Mouse (Mus musculus) embryonic stem cell, embryonic (primary cell): ENCODE data around the gene Gramd4.

ENCODE experiments used
- CTCF ChIA-PET, 4 experiments: fragments of 300-600 bp in 2 of 4; fragments of 350-600 bp in 2 of 4; sonication (Branson Sonifier 250); formaldehyde crosslinking; loops; one replicate each; lab custom pipeline; 2022; ENCODE audit warnings: inconsistent platforms in 2 of 4; lab: Charles Lee
- POLR2A ChIA-PET, 4 experiments: fragments of 300-600 bp in 2 of 4; fragments of 350-600 bp in 2 of 4; sonication (Branson Sonifier 250); formaldehyde crosslinking; loops; one replicate each; lab custom pipeline; 2022; ENCODE audit warnings: antibody characterized with exemption in 4 of 4, inconsistent platforms in 1 of 4; lab: Charles Lee

The Gramd4 gene

GRCm38 (mm10) chr15:86059835-86060380 lies 2.4 kb downstream of the Gramd4 start:
- ChIA-PET CTCF (interaction anchor here in 1 of 4 experiments (0.6 to 1.3 kb wide), 2 partner anchors 80 to 783 kb away, joined by 4 to 8 read pairs; no protein-coding TSS in a partner anchor), POLR2A (interaction anchor here in 1 of 4 experiments (0.7 to 1.4 kb wide), 2 partner anchors 12 to 80 kb away, joined by 3 to 7 read pairs; no protein-coding TSS in a partner anchor)

DNA sequence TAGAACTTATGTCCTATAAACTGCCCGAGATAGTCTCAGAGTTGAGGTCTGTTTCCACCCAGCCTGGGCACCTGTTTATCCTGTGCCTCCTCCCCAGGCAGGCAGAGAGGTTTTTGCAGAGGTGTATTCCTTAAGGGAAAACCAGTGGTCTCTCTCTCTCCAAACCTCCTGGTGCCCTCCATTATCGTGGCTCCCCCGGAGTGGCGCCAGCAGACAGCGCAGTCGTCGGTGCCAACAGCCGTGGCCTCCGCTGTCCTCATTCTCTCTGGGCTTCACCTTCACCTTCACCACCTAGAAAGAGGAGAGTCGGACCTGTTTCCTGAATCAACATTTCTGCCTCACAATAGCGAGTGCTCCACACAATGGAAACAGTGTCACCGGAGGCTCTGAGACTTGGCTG lies 3.1 kb downstream of the Gramd4 start:
- ChIA-PET CTCF (interaction anchor here in 1 of 4 experiments (0.8 to 1.8 kb wide), 2 partner anchors 27 to 126 kb away, joined by 3 to 5 read pairs; no protein-coding TSS in a partner anchor), POLR2A (interaction anchor here in 1 of 4 experiments (1.0 to 2.0 kb wide), 2 partner anchors 15 to 154 kb away, joined by 5 read pairs; partner anchors contain the start of gene Tbc1d22a)

GRCm38 (mm10) chr15:86061221-86061620 lies 3.7 kb downstream of the Gramd4 start:
- CTCF ChIA-PET = interaction anchor here in 1 of 4 experiments (0.8 to 1.8 kb wide), 2 partner anchors 26 to 126 kb away, joined by 3 to 5 read pairs; no protein-coding TSS in a partner anchor
- POLR2A ChIA-PET = interaction anchor here in 3 of 4 experiments (0.8 to 2.0 kb wide), 6 partner anchors 14 to 153 kb away, joined by 3 to 5 read pairs (median 3); partner anchors contain the start of gene Tbc1d22a (in 1 of the 3)

GRCm38 (mm10) chr15:86061848-86062481 lies 4.5 kb downstream of the Gramd4 start:
- POLR2A ChIA-PET = interaction anchor here in 3 of 4 experiments (0.6 to 2.0 kb wide), 8 partner anchors 13 to 250 kb away, joined by 3 to 5 read pairs (median 3); partner anchors contain the start of genes Cdpf1 (in 1 of the 3) and Tbc1d22a (in 1 of the 3)
- CTCF ChIA-PET = interaction anchor here in 1 of 4 experiments (1.8 kb wide), 1 partner anchor 125 kb away, joined by 5 read pairs; no protein-coding TSS in a partner anchor

DNA sequence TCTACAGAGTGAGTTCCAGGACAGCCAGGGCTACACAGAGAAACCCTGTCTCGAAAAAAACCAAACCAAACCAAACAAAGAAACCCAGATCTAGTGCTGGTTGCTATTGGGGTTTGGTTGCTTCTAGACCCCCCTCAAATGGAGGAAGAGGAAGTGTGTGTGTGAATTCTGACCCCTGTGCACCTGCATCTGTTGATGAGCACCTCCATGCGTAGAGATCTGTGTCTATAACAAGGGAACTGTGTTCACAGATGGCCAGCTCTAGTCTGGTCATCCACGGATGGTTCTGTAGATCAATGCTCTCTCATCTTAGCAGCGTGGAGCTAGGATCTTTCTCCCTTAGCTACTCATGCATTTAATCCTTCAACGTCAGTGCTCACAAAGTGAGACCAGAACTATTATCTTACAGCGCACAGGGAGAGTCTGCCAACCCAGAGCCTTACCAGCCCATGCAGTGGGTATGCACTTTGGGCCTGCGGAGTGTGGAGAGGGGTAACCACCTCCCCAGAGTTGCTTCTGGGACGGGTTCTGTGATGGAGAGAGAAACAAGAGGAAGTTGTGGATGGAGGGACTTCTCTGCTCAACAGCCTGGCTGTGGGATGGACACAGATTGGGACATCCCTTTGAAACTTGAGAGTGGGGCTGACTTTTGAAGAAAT lies 6.8 kb downstream of the Gramd4 start:
- CTCF ChIA-PET = interaction anchor here in 1 of 4 experiments (0.6 kb wide), 1 partner anchor 17 kb away, joined by 3 read pairs; no protein-coding TSS in a partner anchor
- POLR2A ChIA-PET = no interaction called here

- ChIA-PET CTCF (interaction anchor here in 1 of 4 experiments (0.6 to 0.9 kb wide), 2 partner anchors 17 to 76 kb away, joined by 3 read pairs; no protein-coding TSS in a partner anchor), POLR2A (interaction anchor here in 1 of 4 experiments (0.8 kb wide), 1 partner anchor 251 kb away, joined by 3 read pairs; no protein-coding TSS in a partner anchor)
Measured at GRCm38 (mm10) chr15:86064850-86065229, 7.3 kb downstream of the Gramd4 start.

DNA sequence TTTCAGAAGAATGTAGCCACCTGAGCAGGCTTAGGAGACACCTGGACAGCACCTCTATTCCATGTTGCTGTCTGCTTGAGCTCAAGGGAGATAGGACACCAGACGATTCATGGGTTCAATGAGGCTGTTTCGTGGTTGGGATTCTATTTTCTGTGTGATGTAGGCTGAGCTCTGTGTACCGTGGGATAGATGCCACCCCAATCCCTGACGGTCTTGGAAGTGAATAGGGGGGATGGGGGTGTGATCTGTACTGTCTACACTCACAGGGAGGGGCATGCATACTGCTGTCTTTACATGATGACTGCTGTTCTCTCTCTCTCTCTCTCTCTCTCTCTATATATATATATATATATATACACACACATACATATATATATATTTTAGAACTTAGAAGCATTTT lies 7.9 kb downstream of the Gramd4 start:
- ChIA-PET POLR2A (interaction anchor here in 2 of 4 experiments (0.7 to 1.3 kb wide), 3 partner anchors 17 to 252 kb away, joined by 3 read pairs; no protein-coding TSS in a partner anchor), CTCF (interaction anchor here in 1 of 4 experiments (0.9 kb wide), 1 partner anchor 75 kb away, joined by 3 read pairs; no protein-coding TSS in a partner anchor)

DNA sequence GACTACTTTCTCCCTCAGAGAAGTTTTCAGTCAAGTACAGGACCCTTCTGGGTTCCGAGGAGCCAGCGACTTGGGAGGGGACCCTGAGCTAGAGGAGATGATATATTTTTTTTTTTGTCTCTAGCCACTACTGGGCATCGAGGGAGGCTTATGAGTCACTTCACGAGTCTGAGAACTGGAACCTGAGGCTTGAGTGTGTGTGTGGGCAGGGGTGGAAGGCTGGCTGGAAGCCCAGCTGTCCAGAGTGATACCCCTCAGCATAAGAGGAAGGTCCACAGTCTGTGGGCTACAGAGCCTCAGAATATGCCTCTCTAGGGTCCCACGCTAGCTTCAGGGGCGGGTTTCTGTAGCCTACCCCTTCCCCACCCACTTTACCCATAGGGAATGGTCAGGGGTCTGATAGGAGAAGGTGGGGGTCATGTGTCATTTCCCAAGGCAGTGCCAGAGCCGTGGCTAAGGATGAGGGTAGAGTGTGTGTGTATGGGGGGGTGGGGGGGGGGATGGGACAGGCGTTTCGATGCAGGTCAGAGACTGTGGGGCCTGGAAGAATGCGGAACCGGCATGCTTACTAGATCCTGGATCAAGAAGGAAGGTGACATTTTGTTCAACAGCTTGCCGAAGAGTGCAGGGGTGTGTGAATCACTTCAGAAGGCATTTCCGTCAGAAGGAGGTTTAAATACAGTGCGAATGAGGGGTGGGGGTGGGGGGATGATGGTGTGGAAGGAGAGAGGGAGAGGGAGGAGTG lies 9.5 kb downstream of the Gramd4 start:
- ChIA-PET POLR2A (interaction anchor here in 2 of 4 experiments (0.6 to 1.5 kb wide), 6 partner anchors 9 to 234 kb away, joined by 3 to 5 read pairs (median 4); partner anchors contain the start of gene Gramd4 (in 1 of the 2)), CTCF (interaction anchor here in 2 of 4 experiments (0.5 to 1.5 kb wide), 7 partner anchors 15 to 163 kb away, joined by 3 to 5 read pairs (median 4); no protein-coding TSS in a partner anchor)

- CTCF ChIA-PET = interaction anchor here in 1 of 4 experiments (0.6 to 1.5 kb wide), 5 partner anchors 23 to 655 kb away, joined by 3 to 4 read pairs (median 4); no protein-coding TSS in a partner anchor
- POLR2A ChIA-PET = interaction anchor here in 1 of 4 experiments (0.6 to 1.4 kb wide), 4 partner anchors 8 to 332 kb away, joined by 3 to 4 read pairs (median 4); partner anchors contain the start of gene Gramd4
Measured at GRCm38 (mm10) chr15:86067581-86067910, 10.1 kb downstream of the Gramd4 start.

GRCm38 (mm10) chr15:86067941-86068495 lies 10.5 kb downstream of the Gramd4 start:
- CTCF ChIA-PET = interaction anchor here in 1 of 4 experiments (0.7 to 1.5 kb wide), 5 partner anchors 17 to 655 kb away, joined by 3 to 4 read pairs (median 4); no protein-coding TSS in a partner anchor
- POLR2A ChIA-PET = interaction anchor here in 1 of 4 experiments (0.6 to 1.4 kb wide), 4 partner anchors 10 to 333 kb away, joined by 3 to 4 read pairs (median 3); partner anchors contain the start of gene Gramd4

DNA sequence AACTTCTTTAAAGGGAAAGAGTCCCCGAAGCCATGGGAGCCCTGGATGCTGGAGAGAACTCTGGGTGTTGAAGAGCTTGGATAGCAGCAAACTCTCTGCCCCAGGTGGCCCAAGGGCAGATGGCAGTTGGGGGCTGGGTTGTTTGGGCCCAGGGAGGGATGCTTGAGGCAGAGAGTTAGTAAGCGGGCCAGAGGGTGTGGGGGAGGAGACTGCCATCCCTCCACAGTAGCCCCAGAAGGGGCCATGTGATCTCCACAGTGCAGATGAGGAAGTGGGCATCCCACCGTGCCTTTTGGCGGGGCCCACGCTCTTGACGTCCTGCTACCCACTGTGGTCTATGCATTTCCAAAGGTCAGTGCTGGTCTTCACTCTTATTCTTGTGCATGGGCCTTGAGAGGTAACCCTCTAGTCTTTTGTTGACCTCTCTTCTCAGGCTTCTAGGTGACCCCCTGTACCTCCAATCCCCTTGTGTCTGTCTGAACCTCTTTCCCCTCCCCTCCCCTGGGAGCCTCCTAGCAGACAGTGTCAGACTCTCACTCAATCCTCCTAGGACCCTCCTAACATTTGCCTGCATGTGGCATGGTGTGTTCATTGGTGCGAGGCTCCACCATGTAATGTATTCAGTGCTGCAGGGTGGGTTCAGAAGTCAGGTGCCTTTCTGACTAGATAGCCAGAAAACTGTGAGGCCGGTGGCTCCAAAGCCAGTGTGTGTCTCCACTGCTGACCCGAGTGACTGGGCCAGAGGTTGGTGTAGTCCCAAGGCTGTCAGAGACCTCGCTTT lies 11.7 kb downstream of the Gramd4 start:
- CTCF ChIA-PET = interaction anchor here in 1 of 4 experiments (1.3 to 1.4 kb wide), 2 partner anchors 14 to 18 kb away, joined by 3 to 4 read pairs; no protein-coding TSS in a partner anchor
- POLR2A ChIA-PET = interaction anchor here in 2 of 4 experiments (0.6 to 1.4 kb wide), 2 partner anchors 44 to 126 kb away, joined by 3 to 4 read pairs; no protein-coding TSS in a partner anchor

DNA sequence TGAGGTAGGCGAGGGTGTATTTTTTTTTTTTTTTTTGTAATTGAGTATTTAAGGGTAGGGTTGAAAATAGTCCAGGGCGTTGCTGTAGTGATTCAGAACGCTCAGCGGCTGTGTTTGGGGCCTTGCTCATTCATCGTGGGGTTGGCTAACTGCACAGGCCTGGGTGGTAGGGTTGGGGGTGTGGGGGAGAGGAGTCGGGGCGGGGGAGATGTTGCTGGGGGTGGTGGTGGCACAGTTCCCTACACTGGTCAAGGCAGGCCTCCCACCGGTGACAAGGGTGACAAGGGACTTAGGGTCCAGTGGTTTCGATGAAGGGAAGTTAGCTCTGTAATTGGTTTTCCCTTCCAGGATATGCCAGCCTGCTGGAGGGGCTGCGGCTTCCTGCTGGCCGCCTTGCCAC lies 12.9 kb downstream of the Gramd4 start:
- CTCF ChIA-PET = interaction anchor here in 2 of 4 experiments (0.6 to 1.3 kb wide), 3 partner anchors 11 to 65 kb away, joined by 3 to 5 read pairs (median 4); no protein-coding TSS in a partner anchor

DNA sequence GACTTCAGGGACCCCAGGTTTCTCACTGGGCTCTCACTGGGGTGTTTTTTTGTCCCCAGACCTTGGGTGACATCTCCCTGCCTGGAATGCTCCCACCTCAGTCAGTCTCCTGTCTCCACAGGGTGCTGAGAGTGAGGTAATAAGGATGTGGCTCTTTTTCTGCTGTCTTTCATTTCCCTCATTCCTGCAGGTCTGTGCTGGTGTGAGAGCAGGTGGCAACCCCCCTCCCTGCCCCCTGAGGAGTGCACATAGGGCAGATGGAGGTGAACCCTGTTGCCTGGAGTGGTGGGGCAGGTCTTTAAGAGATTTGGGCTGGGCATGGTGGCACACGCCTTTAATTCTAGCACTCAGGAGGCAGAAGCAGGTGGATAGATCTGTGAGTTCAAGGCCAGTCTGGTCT lies 13.7 kb downstream of the Gramd4 start:
- ChIA-PET CTCF (interaction anchor here in 1 of 4 experiments (0.6 kb wide), 2 partner anchors 165 to 230 kb away, joined by 3 to 4 read pairs; no protein-coding TSS in a partner anchor), POLR2A (no interaction called here)

More for the DNA sequence above, 12.9 kb downstream of the Gramd4 start:
- POLR2A ChIA-PET = interaction anchor here in 2 of 4 experiments (0.7 to 1.0 kb wide), 4 partner anchors 22 to 191 kb away, joined by 3 to 4 read pairs (median 3); no protein-coding TSS in a partner anchor

GRCm38 (mm10) chr15:86074171-86074937 lies 16.9 kb downstream of the Gramd4 start:
- ChIA-PET CTCF (interaction anchor here (0.6 to 1.5 kb wide), 7 partner anchors 11 to 178 kb away, joined by 3 to 6 read pairs (median 3); no protein-coding TSS in a partner anchor), POLR2A (interaction anchor here in 3 of 4 experiments (0.6 to 1.9 kb wide), 5 partner anchors 13 to 421 kb away, joined by 3 to 5 read pairs (median 4); partner anchors contain the start of gene Gramd4 (in 1 of the 3))
